ENCODE assay signal across 43 mouse cellular contexts in the genomic region with DNA sequence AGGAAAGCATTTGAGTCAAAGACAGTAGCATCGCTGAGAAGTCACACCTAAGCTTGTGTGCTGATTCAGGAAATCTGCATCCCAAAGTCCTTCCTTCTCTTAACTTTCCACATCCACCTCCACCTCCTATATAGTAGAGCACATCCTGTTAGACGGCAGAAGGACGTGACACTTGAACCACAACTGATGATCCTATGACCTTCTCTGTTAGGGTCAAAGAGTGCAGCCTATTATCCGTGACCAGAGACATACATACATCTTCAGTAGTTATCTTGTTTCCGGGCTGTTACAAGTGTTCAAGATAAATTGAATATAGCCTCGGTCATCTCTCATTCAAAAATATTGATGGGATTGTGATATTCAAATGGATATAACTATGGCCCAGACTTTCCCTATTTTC. TPM values are rescaled to one million over a fixed set of nuclear protein-coding genes. Genes with fewer than 3 reads are reported as not detected.
"Had no signal": no experiment of that assay in that cellular context is flagged by ENCODE, and none has a peak within 500 bp of the region (broad histone marks: within the 10 kb centered on the region; RNA-seq: fewer than 3 reads in every experiment).

A gene (minus strand): TSS at position 101 of the 400 bp plus-strand sequence.

- DNase-seq: heart, postnatal 10 days; heart, postnatal 14 days; heart, postnatal 36 days; heart, postnatal 4 days; kidney, adult 11 months; kidney, adult 18-20 months; kidney, adult 2 months; kidney, adult 8-10 months; kidney, adult 9 months; kidney, postnatal 10 days; kidney, postnatal 14 days; kidney, postnatal 25 days; kidney, postnatal 36 days; kidney, postnatal 4 days; layer of hippocampus, adult 9-11 months; layer of hippocampus, postnatal 36 days had no signal

- H3K4me3 ChIP-seq: heart, embryonic 10.5 days; heart, embryonic 12.5 days; heart, embryonic 13.5 days; heart, embryonic 15.5 days; hindbrain, embryonic 12.5 days; hindbrain, embryonic 13.5 days; hindbrain, embryonic 15.5 days; intestine, embryonic 15.5 days; kidney, embryonic 15.5 days; layer of hippocampus, adult 2 months; left cerebral cortex, adult 2 months had no signal

- H3K9me3 ChIP-seq: heart, embryonic 10.5 days; heart, embryonic 13.5 days; heart, embryonic 15.5 days; hindbrain, embryonic 12.5 days; hindbrain, embryonic 13.5 days; hindbrain, embryonic 15.5 days; intestine, embryonic 15.5 days; kidney, embryonic 15.5 days had no signal

- H3K4me1 ChIP-seq: heart, embryonic 10.5 days; heart, embryonic 12.5 days; heart, embryonic 13.5 days; heart, embryonic 15.5 days; hindbrain, embryonic 12.5 days; hindbrain, embryonic 13.5 days; hindbrain, embryonic 15.5 days; intestine, embryonic 15.5 days; kidney, embryonic 15.5 days had no signal

- H3K27ac ChIP-seq: heart, embryonic 10.5 days; heart, embryonic 13.5 days; heart, embryonic 15.5 days; hindbrain, embryonic 12.5 days; hindbrain, embryonic 13.5 days; hindbrain, embryonic 14.5 days; hindbrain, embryonic 15.5 days; hindbrain, postnatal 0 days; intestine, embryonic 15.5 days; kidney, embryonic 15.5 days; kidney, postnatal 0 days; layer of hippocampus, adult 2 months; left cerebral cortex, adult 2 months had no signal

- H3K9ac ChIP-seq: heart, embryonic 12.5 days; heart, embryonic 13.5 days; heart, embryonic 15.5 days; hindbrain, embryonic 12.5 days; hindbrain, embryonic 13.5 days; hindbrain, embryonic 14.5 days; hindbrain, embryonic 15.5 days; intestine, embryonic 15.5 days; kidney, embryonic 15.5 days had no signal

- H3K36me3 ChIP-seq: heart, embryonic 10.5 days; heart, embryonic 12.5 days; heart, embryonic 13.5 days; heart, embryonic 15.5 days; hindbrain, embryonic 12.5 days; hindbrain, embryonic 13.5 days; hindbrain, embryonic 15.5 days; intestine, embryonic 15.5 days; kidney, embryonic 15.5 days had no signal

- H3K27me3 ChIP-seq: heart, embryonic 12.5 days; heart, embryonic 13.5 days; heart, embryonic 15.5 days; hindbrain, embryonic 12.5 days; hindbrain, embryonic 13.5 days; hindbrain, embryonic 15.5 days; intestine, embryonic 15.5 days; kidney, embryonic 15.5 days had no signal

RNA-seq across cellular contexts. Expression of the gene that starts here (rescaled TPM):
- polyA plus RNA-seq: heart, embryonic 10.5 days; heart, embryonic 11.5 days; heart, embryonic 12.5 days; heart, embryonic 13.5 days; heart, embryonic 14.5 days; heart, embryonic 15.5 days; heart, embryonic 16.5 days; heart, postnatal 0 days; hindbrain, embryonic 11.5 days; hindbrain, embryonic 12.5 days; hindbrain, embryonic 13.5 days; hindbrain, embryonic 14.5 days; hindbrain, embryonic 15.5 days; hindbrain, embryonic 16.5 days; hindbrain, postnatal 0 days; inflammation-experienced regulatory T-cells, adult 6 months; intestine, embryonic 14.5 days; intestine, embryonic 15.5 days; intestine, embryonic 16.5 days; intestine, postnatal 0 days; kidney, adult 2 months; kidney, embryonic 14.5 days; kidney, embryonic 15.5 days; kidney, embryonic 16.5 days; kidney, postnatal 0 days; large intestine, adult 2 months had no signal
